Mouse (Mus musculus) lung, embryonic 15.5 days (tissue): ENCODE results near the gene Ccl22. TPM values are rescaled to one million over a fixed set of nuclear protein-coding genes. Genes with fewer than 3 reads are reported as not detected.

Source experiments
- polyA plus RNA-seq: library from polyadenylated mRNA; unstranded; fragments of >200 nt; fragmentation: Nextera tagmentation; extraction: Ambion mirVana; gene quantifications from 2 replicates; pipeline ENCODE4 v1.2.1, GENCODE M21; 2015

Ccl22 gene
- polyA plus RNA-seq, 1 experiment from 2014 or later = 0.06 TPM

Other genes with a start within 250 kb of the Ccl22 start
- 9.6 and 10.3 TPM in 2 replicates for gene Cpne2, start 212.6 kb upstream of the Ccl22 start, polyA plus RNA-seq
- 33.7 and 35.2 TPM in 2 replicates for gene Rspry1, start 143.7 kb upstream of the Ccl22 start, polyA plus RNA-seq
- gene Fam192a, start 143.6 kb upstream of the Ccl22 start, polyA plus RNA-seq = 55.4 and 59.8 TPM in 2 replicates
- gene Arl2bp, start 79.0 kb upstream of the Ccl22 start, polyA plus RNA-seq = 147 TPM in 2 replicates
- gene Pllp, start 49.3 kb upstream of the Ccl22 start, polyA plus RNA-seq = 3.5 and 3.6 TPM in 2 replicates
- 6.2 and 8.3 TPM in 2 replicates for gene Cx3cl1, start 26.4 kb downstream of the Ccl22 start, polyA plus RNA-seq
- 0.32 TPM in 1 of 2 replicates, not detected in the other for gene Ccl17, start 64.9 kb downstream of the Ccl22 start, polyA plus RNA-seq
- gene Coq9, start 92.7 kb downstream of the Ccl22 start, polyA plus RNA-seq = 63.0 and 68.0 TPM in 2 replicates
- gene Ciapin1, start 92.8 kb downstream of the Ccl22 start, polyA plus RNA-seq = 104 and 105 TPM in 2 replicates
- 161 and 164 TPM in 2 replicates for gene Polr2c, start 111.9 kb downstream of the Ccl22 start, polyA plus RNA-seq
- 40.4 and 45.7 TPM in 2 replicates for gene Dok4, start 130.7 kb downstream of the Ccl22 start, polyA plus RNA-seq
- gene Ccdc102a, start 172.5 kb downstream of the Ccl22 start, polyA plus RNA-seq = 28.7 and 29.3 TPM in 2 replicates
- 0.29 and 0.36 TPM in 2 replicates for gene Adgrg5, start 178.1 kb downstream of the Ccl22 start, polyA plus RNA-seq
- gene Adgrg1, start 229.2 kb downstream of the Ccl22 start, polyA plus RNA-seq = 35.4 and 35.6 TPM in 2 replicates